Mouse (Mus musculus): ENCODE measurements at regions not wholly inside any gene's neighbourhood (a gene's known extent, or its start where the extent isn't known, plus 50 kb on each side); places are given as distances from the start of the nearest gene placed in this dataset.

DNA sequence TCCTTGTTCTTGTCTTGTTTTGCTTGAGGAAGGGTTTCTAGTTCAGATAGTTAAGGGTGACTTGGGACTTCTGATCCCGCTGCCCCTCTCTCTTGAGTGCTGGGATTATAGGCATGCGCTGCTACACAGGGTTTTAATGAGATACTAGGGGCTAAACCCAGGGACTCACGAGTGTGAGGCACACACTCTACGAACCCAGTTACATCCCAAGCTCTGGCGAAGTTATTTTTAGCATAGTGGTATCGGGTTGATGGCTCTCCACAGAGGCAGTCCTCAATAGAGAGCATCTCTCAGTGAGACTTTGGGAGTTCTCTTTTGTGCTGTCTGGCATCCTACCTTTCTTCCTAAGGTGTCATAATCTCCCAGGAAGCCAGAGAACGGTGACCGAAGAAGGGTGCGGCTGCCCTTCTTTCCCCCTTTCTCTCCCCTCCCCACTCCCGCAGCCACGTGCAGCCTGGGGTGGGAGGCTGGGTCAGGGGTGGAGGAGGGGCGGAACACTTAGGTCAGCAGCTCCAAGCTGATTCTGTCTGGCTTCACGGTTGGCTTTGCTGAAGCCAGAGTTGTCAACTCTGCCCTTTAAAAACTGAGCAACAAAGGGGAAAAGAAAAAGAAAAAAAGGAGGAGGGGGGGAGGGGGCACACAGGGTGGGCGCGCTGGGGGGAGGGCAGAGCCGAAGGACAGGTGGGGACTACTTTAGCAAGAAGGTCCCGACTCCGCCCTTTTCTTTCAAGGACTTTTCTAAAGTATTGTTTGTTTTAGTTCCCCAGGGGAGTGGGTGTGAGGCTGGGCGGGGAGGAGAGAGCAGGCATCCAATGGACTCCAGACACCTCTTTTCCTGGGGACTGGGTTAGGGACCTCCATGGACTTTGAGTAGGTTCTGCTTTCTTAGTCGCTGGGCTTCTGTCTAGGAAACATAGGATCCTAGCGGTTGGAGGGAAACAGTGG, 70.4 kb upstream of the Igfbp5 start:
- peak overlapping the region; percentile 42 for H3K4me2 ChIP-seq (ENCODE audit: low read depth)
- no peaks in the 10 kb centered on the region for H3K36me3 ChIP-seq (ENCODE audit: control insufficient read depth, insufficient read depth)
- H3K79me2 ChIP-seq (ENCODE audit: control insufficient read depth, insufficient read depth): no peaks in the 10 kb centered on the region
- no peak overlapping the region for H3K4me3 ChIP-seq
- no peak overlapping the region for H3ac ChIP-seq (ENCODE audit: control insufficient read depth, insufficient read length)
- no peaks in the 10 kb centered on the region for H3K27me3 ChIP-seq (ENCODE audit: control insufficient read depth, insufficient read depth, insufficient read length)
- TF ChIP-seq MYOD1 (IDR thresholded peaks at IDR 0.05; ENCODE audit: control insufficient read depth in 1 of 3, insufficient read length in 2 of 3, low read depth in 2 of 3): peak in 1 of 3 experiments; percentile 42
- TF ChIP-seq POLR2A (IDR thresholded peaks at IDR 0.05; ENCODE audit: insufficient read length, low read depth): no peak

DNA sequence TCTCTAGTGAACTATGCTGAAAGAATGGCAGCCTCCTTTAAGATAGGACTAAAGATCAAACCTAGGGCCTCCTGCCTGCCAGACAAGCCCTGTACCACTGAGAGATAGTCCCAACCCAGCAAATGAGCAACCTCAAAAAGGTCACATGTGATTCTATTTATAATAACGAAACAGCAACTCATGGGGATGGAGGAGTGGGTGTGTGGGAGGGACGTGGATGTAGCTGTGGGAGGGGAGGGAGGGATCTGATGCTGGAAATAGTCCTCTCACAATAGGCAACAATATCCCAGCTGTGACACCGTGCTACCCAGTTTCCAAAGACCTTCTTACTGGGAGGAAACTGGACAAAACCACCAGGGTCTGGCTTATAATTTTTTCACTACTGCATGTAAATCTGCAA, 69.5 kb upstream of the Igfbp5 start:
- Histone ChIP-seq H3K4me2 (ENCODE audit: low read depth) (peak overlapping the region; percentile 42), H3K36me3 (ENCODE audit: control insufficient read depth, insufficient read depth) (no peaks in the 10 kb centered on the region), H3ac (ENCODE audit: control insufficient read depth, insufficient read length) (no peak overlapping the region), H3K79me2 (ENCODE audit: control insufficient read depth, insufficient read depth) (no peaks in the 10 kb centered on the region), H3K4me3 (no peak overlapping the region), H3K27me3 (ENCODE audit: control insufficient read depth, insufficient read depth, insufficient read length) (no peaks in the 10 kb centered on the region)
- TF ChIP-seq MAX (IDR thresholded peaks at IDR 0.05; ENCODE audit: low read depth) (no peak), USF1 (IDR thresholded peaks at IDR 0.05; ENCODE audit: low read depth) (peak; percentile 69), MYOD1 (IDR thresholded peaks at IDR 0.05; ENCODE audit: control insufficient read depth in 1 of 3, insufficient read length in 2 of 3, low read depth in 2 of 3) (peak in 2 of 3 experiments; percentile 14 to 54), SRF (IDR thresholded peaks at IDR 0.05; ENCODE audit: control insufficient read depth, insufficient read length, low read depth) (no peak)

DNA sequence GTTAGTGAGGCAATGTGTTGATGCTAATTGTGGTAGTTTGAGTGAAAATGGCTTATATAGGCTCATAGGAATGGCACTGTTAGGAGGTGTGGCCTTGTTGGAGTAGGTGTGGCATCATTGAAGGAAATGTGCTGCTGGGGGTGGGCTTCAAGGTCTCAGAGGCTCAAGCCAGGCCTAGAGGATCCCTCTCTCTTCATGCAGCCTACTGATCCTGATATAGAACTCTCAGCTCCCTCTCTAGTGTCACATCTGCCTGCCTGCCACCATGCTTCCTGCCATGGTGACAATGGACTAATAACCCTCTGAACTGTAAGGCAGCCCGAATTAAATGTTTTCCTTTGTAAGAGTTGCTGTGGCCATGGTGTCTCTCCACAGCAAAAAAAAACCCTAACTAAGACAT, 68.4 kb upstream of the Igfbp5 start:
- no peaks in the 10 kb centered on the region for H3K27me3 ChIP-seq (ENCODE audit: control insufficient read depth, insufficient read depth, insufficient read length)
- H3ac ChIP-seq (ENCODE audit: control insufficient read depth, insufficient read length): no peak overlapping the region
- no peaks in the 10 kb centered on the region for H3K36me3 ChIP-seq (ENCODE audit: control insufficient read depth, insufficient read depth)
- TF ChIP-seq TCF3 (IDR thresholded peaks at IDR 0.05; ENCODE audit: insufficient read length, low read depth): no peak
- H3K4me3 ChIP-seq: no peak overlapping the region
- H3K79me2 ChIP-seq (ENCODE audit: control insufficient read depth, insufficient read depth): no peaks in the 10 kb centered on the region
- H3K4me2 ChIP-seq (ENCODE audit: low read depth): peak overlapping the region; percentile 22

DNA sequence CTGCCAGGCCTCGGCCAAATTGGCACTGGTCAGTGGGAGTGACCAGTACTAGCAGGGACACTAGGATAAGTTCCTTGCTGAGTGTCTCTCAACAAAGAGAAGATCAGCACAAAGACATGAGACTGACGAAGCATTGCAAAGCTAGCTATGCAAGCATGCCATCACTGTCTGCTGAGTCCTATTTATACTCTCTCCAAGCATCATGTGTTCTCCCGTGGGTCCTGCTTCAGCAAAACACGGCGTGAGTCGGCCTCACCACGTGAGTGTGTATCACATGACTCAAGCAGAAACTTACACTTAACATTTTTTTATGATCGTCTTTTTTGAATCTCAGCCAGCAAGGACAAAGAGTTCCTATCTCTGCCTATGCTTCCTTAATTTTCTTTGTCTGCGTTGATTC, 67.7 kb upstream of the Igfbp5 start:
- no peaks in the 10 kb centered on the region for H3K27me3 ChIP-seq (ENCODE audit: control insufficient read depth, insufficient read depth, insufficient read length)
- no peak overlapping the region for H3K4me3 ChIP-seq
- peak; percentile 23 for TF ChIP-seq POLR2A (IDR thresholded peaks at IDR 0.05; ENCODE audit: insufficient read length, low read depth)
- peak; percentile 85 for TF ChIP-seq USF1 (IDR thresholded peaks at IDR 0.05; ENCODE audit: low read depth)
- TF ChIP-seq POLR2AphosphoS2 (IDR thresholded peaks at IDR 0.05; ENCODE audit: insufficient read length, low read depth): no peak
- no peak overlapping the region for H3ac ChIP-seq (ENCODE audit: control insufficient read depth, insufficient read length)
- H3K4me2 ChIP-seq (ENCODE audit: low read depth): peak overlapping the region; percentile 22
- H3K36me3 ChIP-seq (ENCODE audit: control insufficient read depth, insufficient read depth): no peaks in the 10 kb centered on the region
- H3K79me2 ChIP-seq (ENCODE audit: control insufficient read depth, insufficient read depth): no peaks in the 10 kb centered on the region

DNA sequence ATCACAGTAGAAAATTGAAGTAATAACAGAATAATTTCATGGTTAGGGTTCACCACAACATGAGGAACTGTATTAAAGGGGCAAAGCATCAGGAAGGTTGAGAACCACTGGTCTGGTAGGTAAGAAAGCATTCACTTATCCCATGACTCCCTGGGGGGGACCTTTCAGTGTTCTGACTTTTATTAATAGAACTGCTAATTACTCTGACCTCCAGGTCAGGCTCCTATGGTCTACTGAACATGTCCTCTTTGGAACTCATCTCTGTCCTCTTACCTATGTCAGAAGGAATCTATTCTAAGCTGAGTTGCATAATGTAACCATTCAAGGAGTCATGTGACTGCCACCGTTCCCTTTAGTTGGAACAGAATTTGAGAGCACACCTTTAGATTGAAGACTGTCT, 65.3 kb upstream of the Igfbp5 start:
- Histone ChIP-seq H3K4me2 (ENCODE audit: low read depth) (no peak overlapping the region), H3K4me3 (no peak overlapping the region), H3K27me3 (ENCODE audit: control insufficient read depth, insufficient read depth, insufficient read length) (no peaks in the 10 kb centered on the region), H3K36me3 (ENCODE audit: control insufficient read depth, insufficient read depth) (no peaks in the 10 kb centered on the region), H3K79me2 (ENCODE audit: control insufficient read depth, insufficient read depth) (no peaks in the 10 kb centered on the region), H3ac (ENCODE audit: control insufficient read depth, insufficient read length) (no peak overlapping the region)
- TF ChIP-seq POLR2A (IDR thresholded peaks at IDR 0.05; ENCODE audit: insufficient read length, low read depth) (no peak), MYOG (IDR thresholded peaks at IDR 0.05; ENCODE audit: control insufficient read depth in 1 of 3, insufficient read depth in 1 of 3, insufficient read length in 2 of 3, low read depth in 2 of 3) (no peak), CEBPB (IDR thresholded peaks at IDR 0.05; ENCODE audit: insufficient read depth, poor library complexity, severe bottlenecking) (no peak), TCF3 (IDR thresholded peaks at IDR 0.05; ENCODE audit: insufficient read length, low read depth) (no peak), TCF12 (IDR thresholded peaks at IDR 0.05; ENCODE audit: insufficient read depth, poor library complexity, severe bottlenecking) (no peak), MYOD1 (IDR thresholded peaks at IDR 0.05; ENCODE audit: control insufficient read depth in 1 of 3, insufficient read length in 2 of 3, low read depth in 2 of 3) (no peak), MAX (IDR thresholded peaks at IDR 0.05; ENCODE audit: low read depth) (no peak), REST (IDR thresholded peaks at IDR 0.05; ENCODE audit: insufficient read depth, insufficient read length) (no peak), SRF (IDR thresholded peaks at IDR 0.05; ENCODE audit: control insufficient read depth, insufficient read length, low read depth) (no peak), POLR2AphosphoS2 (IDR thresholded peaks at IDR 0.05; ENCODE audit: insufficient read length, low read depth) (no peak), E2F4 (IDR thresholded peaks at IDR 0.05; ENCODE audit: insufficient read depth) (no peak), USF1 (IDR thresholded peaks at IDR 0.05; ENCODE audit: low read depth) (no peak)

Measured in myocyte (in vitro differentiated cells).